Mouse (Mus musculus) layer of hippocampus, postnatal 10 days (tissue): Measurements from ENCODE around the gene Mug1. TPM values are rescaled to one million over a fixed set of nuclear protein-coding genes. Genes with fewer than 3 reads are reported as not detected.
"Not testable (repeated sequence)": the region's sequence is repeated elsewhere in the genome, so short reads cannot be mapped to it uniquely, and the experiment has no call there.

Experiments used
- DNase-seq, 2 experiments: peaks; one replicate each; pipeline ENCODE4 v3.0.0; 2021; ENCODE audit warnings: low spot score in 2 of 2
- long read RNA-seq: library from polyadenylated mRNA; stranded (forward); transcript quantifications from one replicate; pipeline ENCODE4 v2.0.0, GENCODE M21; 2023
- total RNA-seq, 2 experiments: library from RNA; stranded (reverse); gene quantifications; 2 replicates each; pipeline ENCODE4 v1.2.3; 2021

Gene Mug1
- total RNA-seq = not detected
- long read RNA-seq = 0 reads

DNA sequence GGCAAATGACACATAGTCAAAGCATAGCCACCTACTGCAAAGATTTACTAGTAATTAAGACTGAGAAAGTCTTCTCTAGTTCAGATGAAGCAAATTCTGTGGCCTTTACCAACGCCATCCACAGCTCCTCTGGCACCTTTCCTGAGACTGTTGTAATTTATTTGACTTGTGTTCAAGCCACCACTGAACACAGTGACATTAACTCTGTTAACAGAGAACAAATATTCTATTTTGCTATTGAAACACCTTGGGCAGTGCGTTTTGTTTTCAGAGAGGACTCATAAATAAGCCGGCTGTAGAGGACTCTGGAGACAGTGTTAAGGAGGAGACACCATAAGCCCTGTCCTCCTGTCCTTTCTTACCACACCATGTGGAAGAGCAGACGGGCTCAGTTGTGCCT is at the start of gene Mug1:
Gene Mug1, plus strand, starts transcription at position 271 of the 400 bp plus-strand sequence.
- DNase-seq = not testable (repeated sequence)

DNA sequence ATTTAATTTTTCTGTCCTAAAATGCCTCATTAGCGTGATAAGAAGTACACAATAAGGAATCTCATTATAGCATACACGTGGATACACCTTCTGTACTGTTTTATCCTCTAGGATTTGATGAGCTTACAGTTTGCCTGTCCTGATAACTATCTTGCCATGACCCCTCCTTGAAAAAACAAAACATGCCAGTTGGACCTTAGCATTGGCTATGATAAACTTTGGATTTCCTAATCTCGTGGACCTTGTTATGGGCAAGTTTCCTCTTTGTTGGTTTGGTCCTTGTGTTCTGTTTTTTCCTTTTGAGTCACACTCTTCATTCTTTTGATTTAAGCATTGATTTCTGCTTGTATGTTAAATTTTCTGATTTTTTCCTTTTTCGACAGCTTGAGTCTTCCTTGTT is 10.3 kb upstream of the Mug1 start:
- no peak for DNase-seq

DNA sequence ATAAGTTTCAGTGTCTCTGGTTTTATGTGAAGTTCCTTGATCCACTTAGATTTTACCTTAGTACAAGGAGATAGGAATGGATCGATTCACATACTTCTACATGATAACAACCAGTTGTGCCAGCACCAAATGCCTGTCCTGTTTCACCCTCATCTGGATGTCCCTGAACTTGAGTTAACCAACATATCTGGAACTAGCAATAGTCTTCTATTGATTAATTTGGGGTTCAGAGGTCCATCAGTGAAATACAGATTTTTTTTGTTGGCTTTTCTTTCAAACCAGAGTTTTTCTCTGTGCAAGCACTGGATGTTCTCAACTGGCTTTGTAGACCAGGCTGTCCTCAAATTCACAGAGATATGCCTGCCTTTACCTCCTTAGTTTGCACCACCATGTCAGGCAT is 2.0 kb upstream of the Mug1 start:
- no peak for DNase-seq

DNA sequence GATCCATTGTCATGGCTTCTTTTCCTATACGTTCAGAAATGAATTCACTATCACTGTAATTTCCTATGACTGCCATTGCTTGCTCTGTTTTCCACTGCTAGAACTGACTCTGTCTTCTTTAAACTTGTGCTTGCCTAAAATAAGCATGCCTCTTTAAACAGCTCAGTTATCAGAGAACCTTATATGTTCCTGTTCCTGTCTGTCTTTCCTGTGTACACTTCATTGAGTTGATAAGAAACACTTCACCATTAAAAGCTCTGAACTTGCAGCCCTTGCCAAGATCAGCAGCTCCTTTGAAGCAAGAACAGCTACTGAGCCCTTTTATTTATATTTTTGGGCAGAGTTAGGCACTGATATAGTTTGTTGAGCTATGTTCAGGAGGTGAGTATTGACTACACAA is 10.0 kb downstream of the Mug1 start:
- no peak for DNase-seq

Other genes starting within 250 kb of the Mug1 start
- 1 to 10 TPM; 5.6 to 6.1 TPM for gene A2m, start 203.2 kb upstream of the Mug1 start, total RNA-seq
- gene Gm7298, start 105.6 kb upstream of the Mug1 start, total RNA-seq = not detected
- gene Mug2, start 168.2 kb downstream of the Mug1 start, total RNA-seq = not detected